Mouse (Mus musculus) limb, embryonic 14.5 days (tissue): ENCODE data around the gene Rad54l. TPM values are rescaled to one million over a fixed set of nuclear protein-coding genes. Genes with fewer than 3 reads are reported as not detected.

Experiments
- ATAC-seq: fragments of 200-750 bp; cut with Nextera tagmentation; 2 replicates; pipeline ENCODE4 v1.8.0; 2017; ENCODE audit warnings: low read depth, moderate number of reproducible peaks, moderate TSS enrichment; ENCODE audit not compliant: low FRiP score
- DNase-seq: peaks from one replicate; pipeline ENCODE4 v3.0.0-alpha.2; 2015; ENCODE audit warnings: low spot score
- H3K27ac ChIP-seq: fragments of 300-500 bp; sonication (generic); replicated peaks from 2 replicates; pipeline ENCODE4 v1.5.1; 2014; ENCODE audit warnings: low read depth, mild to moderate bottlenecking, low read length, moderate library complexity, mixed read lengths
- H3K27me3 ChIP-seq: fragments of 300-500 bp; sonication (generic); 2 replicates; pipeline ENCODE4 v1.6.1; 2014; ENCODE audit warnings: low read length, mixed read lengths; ENCODE audit not compliant: control insufficient read depth, insufficient read depth
- H3K36me3 ChIP-seq: fragments of 300-500 bp; sonication (generic); 2 replicates; pipeline ENCODE4 v1.6.1; 2014; ENCODE audit warnings: mild to moderate bottlenecking, low read length, moderate library complexity, mixed read lengths; ENCODE audit not compliant: control insufficient read depth, insufficient read depth
- H3K4me1 ChIP-seq: fragments of 300-500 bp; sonication (generic); 2 replicates; pipeline ENCODE4 v1.6.1; 2014; ENCODE audit warnings: antibody characterized with exemption, low read length, mixed read lengths; ENCODE audit not compliant: control insufficient read depth, insufficient read depth
- H3K4me2 ChIP-seq: fragments of 300-500 bp; sonication (generic); replicated peaks from 2 replicates; pipeline ENCODE4 v1.6.1; 2014; ENCODE audit warnings: low read depth, mild to moderate bottlenecking, low read length, moderate library complexity; ENCODE audit not compliant: severe bottlenecking
- H3K4me3 ChIP-seq: fragments of 300-500 bp; sonication (generic); replicated peaks from 2 replicates; pipeline ENCODE4 v1.5.1; 2014; ENCODE audit warnings: low read length
- H3K9ac ChIP-seq: fragments of 300-500 bp; sonication (generic); 2 replicates; pipeline ENCODE4 v1.6.1; 2014; ENCODE audit warnings: mild to moderate bottlenecking, low read depth, low read length, moderate library complexity; ENCODE audit not compliant: severe bottlenecking
- H3K9me3 ChIP-seq: fragments of 300-500 bp; sonication (generic); 2 replicates; pipeline ENCODE4 v1.6.1; 2016; ENCODE audit warnings: low read length; ENCODE audit not compliant: control insufficient read depth
- POLR2A ChIP-seq: fragments of 200-500 bp; IDR thresholded peaks from 2 replicates; pipeline ENCODE4 v1.8.0; 2012; ENCODE audit warnings: inconsistent platforms, mild to moderate bottlenecking, moderate library complexity, borderline replicate concordance; ENCODE audit not compliant: insufficient read depth, insufficient read length; ENCODE audit errors: extremely low read depth
- WGBS: fragments of 180-500 bp; shearing (Covaris S2); extraction: QIAGEN DNeasy Blood & Tissue Kit; methylation state at CpG from one replicate; pipeline ENCODE4 v1.1.7; 2014; 5-methylcytosine and 5-hydroxymethylcytosine counted together
- polyA plus RNA-seq, 2 experiments: library from polyadenylated mRNA; depleted of rRNA in 1 of 2; stranded (reverse) in 1 of 2; unstranded in 1 of 2; fragments of >200 nt; fragmentation: Nextera tagmentation in 1 of 2; extraction: Ambion mirVana in 1 of 2; gene quantifications; 2 replicates each; pipeline versions ENCODE4 v1.2.1 to v1.2.3; 2012 to 2014

Gene Rad54l
- polyA plus RNA-seq, 2 experiments = 18.2 to 22.3 TPM

- H3K9ac ChIP-seq = peak overlapping the region; percentile 94
- peaks cover 11% of the 10 kb centered on the region for H3K4me1 ChIP-seq
- WGBS = 22% methylated on average over 6 of the region's 6 CpGs
- peak overlapping the region; percentile 78 for H3K4me3 ChIP-seq
- peak overlapping the region; percentile 80 for H3K4me2 ChIP-seq
- TF ChIP-seq POLR2A = no peak
- H3K9me3 ChIP-seq = no peaks in the 10 kb centered on the region
- peak overlapping the region; percentile 91 for H3K27ac ChIP-seq
- H3K36me3 ChIP-seq = peaks cover 33% of the 10 kb centered on the region
- no peaks in the 10 kb centered on the region for H3K27me3 ChIP-seq
- ATAC-seq = no peak
- DNase-seq = no peak
Measured at GRCm38 (mm10) chr4:116149812-116150155, 26.3 kb upstream of the Rad54l start.

GRCm38 (mm10) chr4:116143891-116144717 lies 20.6 kb upstream of the Rad54l start:
- H3K27ac ChIP-seq = no peak overlapping the region
- peaks cover 5% of the 10 kb centered on the region for H3K4me1 ChIP-seq
- H3K9ac ChIP-seq = peak overlapping the region; percentile 72
- WGBS = under 1% methylated on average over 45 of the region's 47 CpGs
- no peaks in the 10 kb centered on the region for H3K9me3 ChIP-seq
- peak overlapping the region; percentile 81 for H3K4me2 ChIP-seq
- DNase-seq (peak; percentile 55), ATAC-seq (peak; percentile 84)
- H3K27me3 ChIP-seq = no peaks in the 10 kb centered on the region
- peak overlapping the region; percentile 67 for H3K4me3 ChIP-seq
- no peak for TF ChIP-seq POLR2A
- no peaks in the 10 kb centered on the region for H3K36me3 ChIP-seq

- ATAC-seq = no peak
- no peak for TF ChIP-seq POLR2A
- H3K4me3 ChIP-seq = peak overlapping the region; percentile 67
- H3K9me3 ChIP-seq = no peaks in the 10 kb centered on the region
- H3K4me1 ChIP-seq = peaks cover 5% of the 10 kb centered on the region
- peak overlapping the region; percentile 81 for H3K4me2 ChIP-seq
- DNase-seq = no peak
- no peaks in the 10 kb centered on the region for H3K27me3 ChIP-seq
- peak overlapping the region; percentile 72; the same call in 1 of the 2 replicates for H3K9ac ChIP-seq
- 4% methylated on average over 7 of the region's 7 CpGs for WGBS
- H3K27ac ChIP-seq = no peak overlapping the region
- no peaks in the 10 kb centered on the region for H3K36me3 ChIP-seq
Measured at GRCm38 (mm10) chr4:116143317-116143811, 19.9 kb upstream of the Rad54l start.

- Histone ChIP-seq H3K4me2 (no peak overlapping the region), H3K27ac (no peak overlapping the region), H3K27me3 (no peaks in the 10 kb centered on the region), H3K36me3 (0 out of 2 replicates have a peak, but pooled peaks cover 2% of the 10 kb centered on the region), H3K9me3 (no peaks in the 10 kb centered on the region), H3K4me3 (no peak overlapping the region), H3K4me1 (peaks cover 5% of the 10 kb centered on the region), H3K9ac (no peak overlapping the region)
- no peak for TF ChIP-seq POLR2A
- DNase-seq (no peak), ATAC-seq (no peak)
- WGBS = 80% methylated on average over 7 of the region's 7 CpGs
Measured at GRCm38 (mm10) chr4:116142269-116142668, 18.8 kb upstream of the Rad54l start.

GRCm38 (mm10) chr4:116141736-116142135 lies 18.2 kb upstream of the Rad54l start:
- WGBS = 94% methylated on average over 1 of the region's 1 CpGs
- H3K4me1 ChIP-seq = peaks cover 5% of the 10 kb centered on the region
- H3K4me2 ChIP-seq = no peak overlapping the region
- H3K9ac ChIP-seq = no peak overlapping the region
- DNase-seq (no peak), ATAC-seq (no peak)
- H3K27ac ChIP-seq = no peak overlapping the region
- no peak for TF ChIP-seq POLR2A
- no peaks in the 10 kb centered on the region for H3K9me3 ChIP-seq
- H3K4me3 ChIP-seq = no peak overlapping the region
- H3K27me3 ChIP-seq = no peaks in the 10 kb centered on the region
- H3K36me3 ChIP-seq = 0 out of 2 replicates have a peak, but pooled peaks cover 4% of the 10 kb centered on the region
